Mouse (Mus musculus) c-Kit-negative CD71-positive TER-119-positive erythroid progenitor cells, embryonic 14.5 days (primary cell): ENCODE measurements at regions not wholly inside any gene's neighbourhood (a gene's known extent, or its start where the extent isn't known, plus 50 kb on each side); places are given as distances from the start of the nearest gene placed in this dataset.

Experiments
- DNase-seq: peaks from one replicate; pipeline ENCODE4 v3.0.0-alpha.2; 2013; ENCODE audit warnings: low read depth, low spot score

GRCm38 (mm10) chr1:185617691-185618090, 163.0 kb downstream of the Slc30a10 start:
- DNase-seq: no peak

GRCm38 (mm10) chr1:185619011-185619410, 164.4 kb downstream of the Slc30a10 start:
- DNase-seq: no peak

- no peak for DNase-seq
Observed at GRCm38 (mm10) chr1:185628401-185628800, 173.8 kb downstream of the Slc30a10 start.

GRCm38 (mm10) chr1:185629976-185630375, 175.3 kb downstream of the Slc30a10 start:
- DNase-seq: no peak

GRCm38 (mm10) chr1:185638631-185639030, 184.0 kb downstream of the Slc30a10 start:
- DNase-seq: no peak

GRCm38 (mm10) chr1:185639486-185639885, 184.8 kb downstream of the Slc30a10 start:
- DNase-seq: no peak

GRCm38 (mm10) chr1:185644026-185644425, 189.4 kb downstream of the Slc30a10 start:
- DNase-seq: no peak

GRCm38 (mm10) chr1:185648128-185648527, 193.5 kb downstream of the Slc30a10 start:
- DNase-seq: no peak

- no peak for DNase-seq
Observed at GRCm38 (mm10) chr1:185648926-185649325, 194.3 kb downstream of the Slc30a10 start.

- DNase-seq: no peak
Observed at GRCm38 (mm10) chr1:185650926-185651325, 196.3 kb downstream of the Slc30a10 start.

- no peak for DNase-seq
Observed at GRCm38 (mm10) chr1:185655021-185655420, 200.4 kb downstream of the Slc30a10 start.

- DNase-seq: no peak
Observed at GRCm38 (mm10) chr1:185655461-185655860, 200.8 kb downstream of the Slc30a10 start.

GRCm38 (mm10) chr1:185657286-185657685, 202.6 kb downstream of the Slc30a10 start:
- DNase-seq: no peak

GRCm38 (mm10) chr1:185659476-185659875, 204.8 kb downstream of the Slc30a10 start:
- DNase-seq: no peak

- DNase-seq: no peak
Observed at GRCm38 (mm10) chr1:185662336-185662735, 207.7 kb downstream of the Slc30a10 start.

GRCm38 (mm10) chr1:185670029-185670741, 215.5 kb downstream of the Slc30a10 start:
- no peak for DNase-seq

GRCm38 (mm10) chr1:185672940-185673339, 218.3 kb downstream of the Slc30a10 start:
- no peak for DNase-seq

GRCm38 (mm10) chr1:185675674-185676420, 221.2 kb downstream of the Slc30a10 start:
- no peak for DNase-seq

- peak; percentile 29 for DNase-seq
Observed at GRCm38 (mm10) chr1:185681610-185682457, 227.2 kb downstream of the Slc30a10 start.

GRCm38 (mm10) chr1:185682458-185682750, 227.8 kb downstream of the Slc30a10 start:
- no peak for DNase-seq

- no peak for DNase-seq
Observed at GRCm38 (mm10) chr1:185684638-185685037, 230.0 kb downstream of the Slc30a10 start.

GRCm38 (mm10) chr1:185688506-185688905, 233.9 kb downstream of the Slc30a10 start:
- no peak for DNase-seq
